Mouse (Mus musculus) midbrain, embryonic 14.5 days (tissue): ENCODE results near the gene Lrig3. TPM values are rescaled to one million over a fixed set of nuclear protein-coding genes. Genes with fewer than 3 reads are reported as not detected.

Source experiments
- ATAC-seq: fragments of 200-750 bp; cut with Nextera tagmentation; 2 replicates; pipeline ENCODE4 v1.8.0; 2017; ENCODE audit warnings: moderate number of reproducible peaks, moderate library complexity; ENCODE audit not compliant: low FRiP score, low TSS enrichment
- DNase-seq: peaks from one replicate; pipeline ENCODE4 v3.0.0-alpha.2; 2015
- H3K27ac ChIP-seq: fragments of 300-500 bp; sonication (generic); replicated peaks from 2 replicates; pipeline ENCODE4 v1.5.1; 2014; ENCODE audit warnings: mild to moderate bottlenecking, low read depth, low read length, moderate library complexity
- H3K27me3 ChIP-seq: fragments of 300-500 bp; sonication (generic); 2 replicates; pipeline ENCODE4 v1.6.1; 2014; ENCODE audit warnings: low read length, control low read depth, mixed read lengths; ENCODE audit not compliant: control insufficient read depth, insufficient read depth
- H3K36me3 ChIP-seq: fragments of 300-500 bp; sonication (generic); 2 replicates; pipeline ENCODE4 v1.6.1; 2014; ENCODE audit warnings: low read length, control low read depth; ENCODE audit not compliant: control insufficient read depth, insufficient read depth
- H3K4me1 ChIP-seq: fragments of 300-500 bp; sonication (generic); 2 replicates; pipeline ENCODE4 v1.6.1; 2014; ENCODE audit warnings: mild to moderate bottlenecking, antibody characterized with exemption, low read length, control low read depth; ENCODE audit not compliant: control insufficient read depth, insufficient read depth
- H3K4me2 ChIP-seq: fragments of 300-500 bp; sonication (generic); 2 replicates; pipeline ENCODE4 v1.6.1; 2014; ENCODE audit warnings: mild to moderate bottlenecking, low read length, moderate library complexity
- H3K4me3 ChIP-seq: fragments of 300-500 bp; sonication (generic); replicated peaks from 2 replicates; pipeline ENCODE4 v1.5.1; 2014; ENCODE audit warnings: low read depth, low read length
- H3K9ac ChIP-seq: fragments of 300-500 bp; sonication (generic); replicated peaks from 2 replicates; pipeline ENCODE4 v1.6.1; 2014; ENCODE audit warnings: mild to moderate bottlenecking, low read length, moderate library complexity
- H3K9me3 ChIP-seq: fragments of 300-500 bp; sonication (generic); 2 replicates; pipeline ENCODE4 v1.6.1; 2016; ENCODE audit warnings: low read length, control low read depth, mixed read lengths; ENCODE audit not compliant: control insufficient read depth
- WGBS: fragments of 180-500 bp; shearing (Covaris S2); extraction: QIAGEN DNeasy Blood & Tissue Kit; methylation state at CpG from one replicate; pipeline ENCODE4 v1.1.7; 2014; 5-methylcytosine and 5-hydroxymethylcytosine counted together
- polyA plus RNA-seq: library from polyadenylated mRNA; unstranded; fragments of >200 nt; fragmentation: Nextera tagmentation; extraction: Ambion mirVana; gene quantifications from 2 replicates; pipeline ENCODE4 v1.2.1, GENCODE M21; 2014

Gene Lrig3
- polyA plus RNA-seq, 1 experiment from 2014 or later: 5.5 TPM

DNA sequence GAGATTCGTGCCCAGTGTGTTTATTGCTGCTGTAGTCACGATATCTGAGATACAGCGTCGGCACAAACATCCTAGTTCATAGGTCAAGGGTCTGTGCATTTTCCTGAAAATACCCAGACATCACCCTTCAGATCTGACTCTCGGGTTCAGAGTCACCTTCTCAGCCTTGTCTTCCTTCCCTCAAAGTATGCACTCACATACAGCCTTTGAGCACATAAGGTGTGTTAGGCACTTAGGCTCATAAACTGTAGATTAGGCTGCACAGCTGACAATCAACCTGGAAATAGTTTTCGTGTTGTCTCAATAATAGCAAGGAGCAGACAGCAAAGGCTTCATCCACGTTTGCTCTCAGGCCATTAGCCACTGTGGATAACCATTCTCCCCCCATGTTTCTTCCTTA, 11.6 kb upstream of the Lrig3 start:
- WGBS: 90% methylated on average over 7 of the region's 7 CpGs
- Histone ChIP-seq H3K36me3 (no peaks in the 10 kb centered on the region), H3K4me1 (no peaks in the 10 kb centered on the region), H3K27ac (no peak overlapping the region), H3K9me3 (no peaks in the 10 kb centered on the region), H3K9ac (no peak overlapping the region), H3K4me3 (no peak overlapping the region), H3K4me2 (no peak overlapping the region), H3K27me3 (no peaks in the 10 kb centered on the region)
- ATAC-seq (no peak), DNase-seq (no peak)

DNA sequence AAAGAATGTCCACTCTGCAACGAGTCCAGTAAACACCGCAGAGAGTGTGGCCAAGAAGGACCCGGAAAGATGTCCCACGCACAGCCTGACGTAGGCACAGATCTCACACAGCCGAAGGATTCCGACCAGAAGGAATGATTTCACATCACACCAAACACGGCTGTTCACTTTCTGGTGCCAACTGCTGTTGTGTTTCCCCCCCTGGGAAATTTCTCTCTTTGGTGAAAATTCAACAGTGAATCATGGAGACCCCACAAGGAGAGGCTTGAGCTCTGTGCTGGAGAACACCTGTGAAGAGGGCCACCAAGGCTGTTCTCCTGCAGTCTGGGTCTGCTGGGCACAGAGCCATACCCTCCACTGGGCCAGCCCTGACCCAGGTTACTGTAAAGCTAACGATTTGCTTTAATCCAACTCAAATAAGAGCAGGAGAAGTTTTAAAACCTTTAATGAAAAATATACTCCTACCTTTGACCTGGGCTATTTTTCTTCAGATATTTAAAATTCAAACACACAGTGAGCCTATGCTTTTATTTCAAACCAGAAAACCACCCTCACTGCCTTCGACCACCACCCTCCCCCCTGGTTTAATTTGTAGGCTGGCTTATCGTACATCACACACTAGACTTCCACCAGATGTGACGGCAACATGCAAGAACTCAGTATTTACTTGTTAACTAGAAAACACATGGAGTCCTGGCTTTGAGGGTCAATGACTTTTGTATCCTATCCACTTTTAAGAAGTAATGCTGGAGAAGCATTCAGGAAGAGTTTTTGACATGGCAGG, 11.0 kb upstream of the Lrig3 start:
- ATAC-seq (no peak), DNase-seq (no peak)
- no peaks in the 10 kb centered on the region for H3K36me3 ChIP-seq
- H3K4me3 ChIP-seq: no peak overlapping the region
- no peaks in the 10 kb centered on the region for H3K9me3 ChIP-seq
- H3K4me1 ChIP-seq: no peaks in the 10 kb centered on the region
- H3K27ac ChIP-seq: no peak overlapping the region
- H3K27me3 ChIP-seq: no peaks in the 10 kb centered on the region
- no peak overlapping the region for H3K9ac ChIP-seq
- WGBS: 92% methylated on average over 12 of the region's 12 CpGs
- H3K4me2 ChIP-seq: no peak overlapping the region

DNA sequence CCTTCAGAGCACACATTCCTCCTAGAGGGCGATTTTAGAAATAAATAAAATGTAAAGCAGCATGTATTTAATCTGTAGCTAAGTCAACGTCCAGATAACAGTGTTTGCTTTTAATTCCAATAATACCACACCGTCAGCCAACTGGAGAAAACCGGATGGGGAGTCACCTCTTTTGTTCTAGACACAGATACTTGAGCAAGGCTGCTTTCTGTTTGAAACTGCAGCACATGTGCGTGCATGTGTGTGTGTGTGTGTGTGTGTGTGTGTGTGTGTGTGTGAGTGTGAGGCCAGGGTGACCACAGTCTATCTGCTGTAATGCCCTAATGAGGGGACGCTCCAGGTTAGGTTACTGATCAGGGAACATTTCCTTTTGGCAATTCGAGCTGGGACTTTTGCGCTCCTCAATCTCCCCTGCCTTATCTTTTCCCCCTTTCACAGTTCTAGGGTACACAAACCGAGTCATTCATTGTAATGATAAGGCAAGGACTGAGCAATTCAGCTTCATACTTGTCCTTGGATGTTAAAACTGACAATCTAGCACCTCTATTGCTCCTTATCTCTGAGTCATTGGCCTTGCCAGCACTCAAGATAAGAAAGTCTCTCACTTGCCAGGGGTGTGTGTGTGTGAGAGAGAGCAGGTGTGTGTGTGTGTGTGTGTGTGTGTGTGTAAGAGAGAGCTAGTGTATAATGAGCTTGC, 4.4 kb upstream of the Lrig3 start:
- no peak overlapping the region for H3K4me2 ChIP-seq
- DNase-seq: no peak
- WGBS: 76% methylated on average over 9 of the region's 9 CpGs
- H3K4me1 ChIP-seq: no peaks in the 10 kb centered on the region; the same call in 1 of the 2 replicates
- H3K36me3 ChIP-seq: no peaks in the 10 kb centered on the region
- H3K27ac ChIP-seq: no peak overlapping the region
- no peak overlapping the region for H3K4me3 ChIP-seq
- ATAC-seq: no peak
- H3K9ac ChIP-seq: no peak overlapping the region
- H3K9me3 ChIP-seq: no peaks in the 10 kb centered on the region
- H3K27me3 ChIP-seq: peaks cover 2% of the 10 kb centered on the region; the same call in 1 of the 2 replicates

DNA sequence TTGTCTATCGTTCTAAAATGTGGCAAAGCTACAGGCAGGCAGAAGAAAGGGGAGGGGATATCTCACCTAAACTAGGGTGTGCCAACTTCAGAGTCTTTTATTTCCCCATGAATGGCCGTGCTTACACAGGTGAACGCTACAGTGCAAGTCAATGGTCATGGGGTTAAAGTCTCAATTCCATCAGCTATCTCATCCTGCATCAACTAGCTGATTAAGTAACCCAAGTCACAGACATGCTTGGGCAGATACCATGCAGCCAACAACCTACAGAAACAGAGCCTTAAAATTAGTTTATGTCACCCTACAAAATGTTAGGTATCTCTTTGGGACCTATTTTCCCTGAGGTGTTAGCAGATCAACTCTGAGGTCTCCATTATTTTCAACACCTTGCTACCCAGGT, 1.3 kb upstream of the Lrig3 start:
- Histone ChIP-seq H3K4me1 (peaks cover 14% of the 10 kb centered on the region), H3K9me3 (no peaks in the 10 kb centered on the region), H3K4me3 (no peak overlapping the region), H3K36me3 (no peaks in the 10 kb centered on the region), H3K9ac (no peak overlapping the region), H3K27me3 (peaks cover 8% of the 10 kb centered on the region; the same call in 1 of the 2 replicates), H3K4me2 (no peak overlapping the region), H3K27ac (no peak overlapping the region)
- DNase-seq (no peak), ATAC-seq (no peak)
- 94% methylated on average over 3 of the region's 3 CpGs for WGBS

DNA sequence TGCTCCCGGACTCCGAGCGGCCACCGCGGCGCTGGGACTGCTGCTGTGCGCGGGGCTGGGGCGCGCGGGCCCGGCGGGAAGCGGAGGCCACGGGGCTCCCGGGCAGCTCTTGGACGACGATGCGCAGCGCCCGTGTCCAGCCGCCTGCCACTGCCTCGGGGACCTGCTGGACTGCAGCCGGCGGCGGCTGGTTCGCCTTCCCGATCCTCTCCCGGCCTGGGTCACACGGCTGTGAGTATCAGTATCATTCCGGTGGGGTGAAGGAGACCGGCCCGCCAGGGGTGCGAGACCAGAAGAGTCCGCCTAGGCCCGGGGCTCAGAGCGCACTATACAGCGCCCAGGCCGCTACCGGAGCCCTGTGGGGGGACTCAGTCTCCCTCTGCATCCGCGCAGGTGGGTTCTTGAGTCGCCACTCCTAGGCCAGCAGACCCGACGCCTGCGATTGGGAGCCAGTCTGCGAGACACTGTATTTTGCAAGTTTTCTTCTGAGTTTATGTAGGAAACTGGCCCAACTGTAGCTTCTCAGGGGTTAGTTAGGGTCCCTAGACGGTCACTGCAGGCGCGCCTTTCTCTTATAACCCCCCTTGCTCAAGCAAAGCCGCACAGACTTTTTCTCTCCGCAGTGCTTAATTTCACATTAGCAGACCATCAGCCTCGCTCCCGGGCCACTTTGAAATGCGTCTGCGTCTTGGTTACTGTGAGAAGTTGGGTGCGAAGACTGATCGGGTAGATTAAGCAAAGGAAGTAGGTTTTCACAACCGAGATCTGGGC, 698 bp downstream of the Lrig3 start:
- ATAC-seq: peak; percentile 63
- H3K9ac ChIP-seq: peak overlapping the region; percentile 65
- H3K27me3 ChIP-seq: peaks cover 8% of the 10 kb centered on the region; the same call in 1 of the 2 replicates
- no peaks in the 10 kb centered on the region for H3K36me3 ChIP-seq
- peak overlapping the region; percentile 99 for H3K4me2 ChIP-seq
- peaks cover 14% of the 10 kb centered on the region for H3K4me1 ChIP-seq
- H3K4me3 ChIP-seq: peak overlapping the region; percentile 74
- DNase-seq: peak; percentile 67
- H3K27ac ChIP-seq: peak overlapping the region; percentile 68
- no peaks in the 10 kb centered on the region for H3K9me3 ChIP-seq
- WGBS: under 1% methylated on average over 59 of the region's 59 CpGs

DNA sequence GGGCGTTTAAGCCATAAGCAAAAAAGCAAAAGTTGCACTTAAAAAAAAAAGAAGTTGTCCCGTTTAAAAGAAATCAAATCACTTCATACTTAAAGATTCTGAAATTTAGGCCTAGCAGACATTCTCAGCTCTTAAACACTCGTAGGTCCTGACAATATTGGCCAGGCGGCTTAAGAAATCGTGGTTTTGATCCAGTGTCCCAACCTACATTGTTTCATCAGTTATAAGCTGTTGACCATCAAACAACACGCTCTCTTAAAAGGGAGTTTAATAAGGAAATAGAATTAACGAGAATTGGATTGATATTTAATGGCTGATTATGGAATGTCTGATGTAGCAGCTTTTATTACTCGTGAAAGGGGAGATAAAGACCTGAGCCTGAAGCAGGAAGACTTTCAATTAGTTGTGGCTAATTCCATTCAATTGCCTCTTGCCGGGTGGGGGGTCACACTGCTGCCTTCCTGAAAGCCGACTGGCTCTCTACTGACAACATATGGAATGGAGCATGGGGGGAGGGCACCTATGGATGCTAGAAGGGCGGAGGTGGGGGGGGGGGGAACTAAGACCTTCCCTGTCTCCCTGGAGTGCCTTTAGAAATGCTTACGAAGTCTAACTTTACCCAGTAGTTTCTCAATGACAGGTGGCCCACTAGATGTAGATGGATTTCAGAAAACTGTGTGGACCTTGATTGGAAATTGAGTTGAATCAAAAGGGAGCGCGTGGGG, 1.6 kb downstream of the Lrig3 start:
- no peaks in the 10 kb centered on the region for H3K36me3 ChIP-seq
- H3K4me1 ChIP-seq: peaks cover 14% of the 10 kb centered on the region
- peak overlapping the region; percentile 99 for H3K4me2 ChIP-seq
- H3K27me3 ChIP-seq: peaks cover 8% of the 10 kb centered on the region; the same call in 1 of the 2 replicates
- H3K9me3 ChIP-seq: no peaks in the 10 kb centered on the region
- no peak overlapping the region for H3K27ac ChIP-seq
- DNase-seq (peak; percentile 35), ATAC-seq (no peak)
- WGBS: 2% methylated on average over 14 of the region's 14 CpGs
- peak overlapping the region; percentile 74 for H3K4me3 ChIP-seq
- H3K9ac ChIP-seq: peak overlapping the region; percentile 65; the same call in 1 of the 2 replicates

DNA sequence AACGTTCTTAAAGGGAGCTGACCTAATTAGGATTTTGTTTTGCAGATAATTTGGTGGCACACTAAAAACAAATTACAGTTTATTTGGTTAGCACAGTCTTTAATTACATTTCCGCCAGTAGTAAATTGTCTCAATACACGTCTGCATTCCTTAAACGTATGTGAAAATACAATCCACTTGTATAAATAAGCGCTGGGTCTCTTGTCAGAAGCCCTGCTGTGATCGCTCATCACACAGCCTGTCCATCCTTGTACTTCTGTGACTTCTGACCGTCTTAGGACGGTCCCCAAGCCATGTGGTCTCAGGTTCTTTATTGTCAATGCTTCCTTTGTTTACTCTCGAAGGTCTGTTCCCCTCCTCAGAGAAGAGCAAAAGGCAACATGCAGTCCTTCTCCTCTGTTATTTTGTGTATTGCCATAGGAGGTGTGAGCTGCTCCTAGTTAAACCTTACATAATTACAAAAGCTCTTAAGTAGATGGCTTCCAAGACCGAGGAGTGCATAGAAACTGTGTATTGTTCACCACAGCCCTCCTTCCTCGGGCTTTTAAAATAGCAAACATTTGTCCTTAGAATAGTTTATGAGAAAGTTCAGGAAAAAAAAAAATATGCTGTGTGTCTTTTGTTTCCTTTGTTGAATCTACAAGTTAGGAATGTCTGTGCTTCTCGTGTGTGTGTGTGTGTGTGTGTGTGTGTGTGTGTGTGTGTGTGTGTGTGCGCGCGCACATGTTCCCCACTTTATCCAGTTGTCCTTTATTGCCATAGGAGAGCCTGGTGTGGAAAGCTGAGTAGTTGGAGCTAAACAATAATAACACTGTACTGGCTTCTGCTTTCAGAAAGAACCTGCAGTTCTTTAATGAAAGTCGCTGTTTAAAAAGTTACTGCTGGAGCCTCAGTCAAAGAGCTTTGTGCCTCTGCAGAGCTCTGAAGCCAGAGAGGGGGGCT, 2.5 kb downstream of the Lrig3 start:
- peak; percentile 52 for DNase-seq
- Histone ChIP-seq H3K9me3 (no peaks in the 10 kb centered on the region), H3K36me3 (no peaks in the 10 kb centered on the region), H3K9ac (peak overlapping the region; percentile 39), H3K27me3 (peaks cover 8% of the 10 kb centered on the region; the same call in 1 of the 2 replicates), H3K4me1 (peaks cover 14% of the 10 kb centered on the region), H3K27ac (peak overlapping the region; percentile 50; the same call in 1 of the 2 replicates), H3K4me2 (peak overlapping the region; percentile 99), H3K4me3 (peak overlapping the region; percentile 74)
- 3% methylated on average over 16 of the region's 16 CpGs for WGBS
- no peak for ATAC-seq
